Mouse (Mus musculus) embryonic fibroblast, embryonic 13.5 days (primary cell): Measurements from ENCODE around the gene Clk1. TPM values are rescaled to one million over a fixed set of nuclear protein-coding genes. Genes with fewer than 3 reads are reported as not detected.

ENCODE experiments used
- H3K27ac ChIP-seq: 2 replicates; pipeline ENCODE4 v1.5.1; 2012; ENCODE audit warnings: low read length, control low read depth, inconsistent platforms; ENCODE audit not compliant: insufficient read depth
- H3K4me1 ChIP-seq: 2 replicates; pipeline ENCODE4 v1.6.1; 2011; ENCODE audit warnings: low read length; ENCODE audit not compliant: control insufficient read depth, insufficient read depth
- H3K4me3 ChIP-seq: 2 replicates; pipeline ENCODE4 v1.5.1; 2011; ENCODE audit warnings: mild to moderate bottlenecking, control low read depth, low read length; ENCODE audit not compliant: insufficient read depth
- CTCF ChIP-seq: IDR thresholded peaks from 2 replicates; pipeline ENCODE4 v1.5.1; 2011; ENCODE audit warnings: mild to moderate bottlenecking, control low read depth, low read length, moderate library complexity, borderline replicate concordance; ENCODE audit not compliant: insufficient read depth
- POLR2A ChIP-seq: IDR thresholded peaks from 2 replicates; pipeline ENCODE4 v1.6.1; 2011; ENCODE audit warnings: low read depth, mild to moderate bottlenecking, control low read depth, low read length, moderate library complexity
- polyA plus RNA-seq: library from polyadenylated mRNA; stranded (reverse); fragments of >200 nt; gene quantifications from 2 replicates; pipeline ENCODE4 v1.2.4, GENCODE M21; 2011; ENCODE audit warnings: low read depth; ENCODE audit not compliant: missing spikeins, insufficient read length

The Clk1 gene
- polyA plus RNA-seq, 1 experiment: 153 TPM

DNA sequence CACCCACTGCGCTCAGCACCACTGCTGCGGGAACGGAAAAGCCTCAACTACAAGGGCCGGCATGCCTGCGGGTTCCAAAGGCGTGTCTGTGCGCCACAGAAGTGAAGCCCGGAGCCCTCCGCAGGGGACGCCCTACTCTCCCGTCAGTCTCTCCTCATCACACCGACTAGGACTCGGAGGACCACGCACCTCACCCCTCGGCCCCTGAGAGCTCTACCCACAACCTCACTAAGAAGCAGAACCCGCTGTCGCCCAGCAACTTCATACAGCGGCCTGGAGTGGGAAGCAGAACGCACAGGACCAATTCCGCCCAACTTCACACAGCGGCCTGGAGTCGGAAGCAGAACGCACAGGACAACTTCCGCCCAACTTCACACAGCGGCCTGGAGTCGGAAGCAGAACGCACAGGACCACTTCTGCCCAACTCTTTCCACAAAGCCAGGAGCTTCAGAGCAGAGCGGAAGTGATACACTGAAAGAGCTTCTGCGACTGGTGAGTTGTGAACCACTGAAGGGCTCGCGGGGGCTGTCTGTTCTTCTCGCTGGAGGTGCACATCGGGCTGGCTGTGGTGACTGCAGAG, 21.4 kb upstream of the Clk1 start, which contains the start of the genes Nif3l1 and Ppil3:
TSS of gene Nif3l1 (plus strand) at position 9 of the 580 bp plus-strand sequence.
TSS of gene Ppil3 (minus strand) at position 344 of the 580 bp plus-strand sequence.
- TF ChIP-seq CTCF (no peak), POLR2A (peak; percentile 66)
- H3K27ac ChIP-seq: peak within 1 kb of the TSS; percentile 77
- peak within 1 kb of the TSS; percentile 77 for H3K4me3 ChIP-seq
- H3K4me1 ChIP-seq: peaks cover 6% of the 10 kb centered on the region; the same call in 1 of the 2 replicates

DNA sequence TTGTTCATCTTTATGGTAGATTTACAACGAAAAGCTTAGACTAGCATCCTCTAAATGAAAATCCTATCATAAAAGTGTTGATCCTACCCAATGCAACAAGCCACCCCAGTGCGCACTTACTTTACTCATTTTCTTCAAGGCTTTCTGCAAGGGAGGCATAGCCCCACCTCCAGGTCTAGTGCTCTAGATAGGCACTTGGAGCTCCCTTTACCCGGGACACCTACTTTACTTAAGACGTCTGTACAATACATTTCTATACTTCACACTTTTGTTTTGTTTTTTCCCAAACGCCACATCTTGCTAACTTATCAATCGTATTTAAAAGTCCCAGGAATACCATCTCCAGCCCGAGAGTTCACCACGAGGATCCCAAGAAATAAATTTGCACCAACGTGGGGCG, 20.8 kb upstream of the Clk1 start:
- TF ChIP-seq POLR2A (no peak), CTCF (no peak)
- peak overlapping the region; percentile 77 for H3K27ac ChIP-seq

DNA sequence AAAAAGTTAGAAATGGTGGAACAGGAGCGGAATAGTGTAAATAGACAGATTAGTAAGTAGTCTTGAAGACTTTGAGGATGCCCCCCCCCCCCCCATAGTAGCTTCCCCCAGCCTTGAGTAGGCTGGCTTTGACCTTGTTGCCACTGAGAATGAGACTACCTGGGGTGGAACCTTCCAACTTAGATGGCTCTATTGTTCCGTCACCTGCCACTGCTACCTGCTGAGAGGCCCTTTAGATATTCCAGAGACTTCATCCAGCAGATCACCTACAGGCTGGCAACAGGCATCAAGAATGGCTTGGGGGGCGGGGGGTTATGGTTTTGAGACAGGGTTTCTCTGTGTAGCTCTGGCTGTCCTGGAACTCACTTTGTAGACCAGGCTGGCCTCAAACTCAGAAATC, 685 bp upstream of the Clk1 start:
- no peak overlapping the region for H3K4me3 ChIP-seq
- H3K4me1 ChIP-seq: no peaks in the 10 kb centered on the region
- no peak overlapping the region for H3K27ac ChIP-seq
- TF ChIP-seq CTCF (no peak), POLR2A (no peak)

More for the DNA sequence above, 20.8 kb upstream of the Clk1 start:
- Histone ChIP-seq H3K4me1 (peaks cover 6% of the 10 kb centered on the region; the same call in 1 of the 2 replicates), H3K4me3 (peak overlapping the region; percentile 67)

DNA sequence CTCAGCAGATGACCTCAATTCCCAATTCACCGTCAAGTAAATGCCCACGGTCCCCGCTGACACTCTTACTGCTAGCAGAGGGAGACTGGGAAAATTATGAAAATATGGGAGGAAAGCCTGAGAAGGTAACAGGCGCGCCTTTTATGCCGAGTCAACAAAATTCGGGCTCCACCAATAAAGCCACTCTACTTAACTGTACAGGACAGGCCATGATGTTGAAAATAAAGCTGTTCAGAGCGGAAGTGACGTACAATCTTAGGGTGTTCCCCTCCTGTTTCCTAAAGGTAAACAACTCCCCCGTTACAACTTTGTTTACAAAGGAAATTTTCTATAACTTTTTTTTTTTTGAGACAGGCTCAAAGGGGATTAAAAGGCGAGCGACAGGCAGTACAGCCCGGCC, 987 bp downstream of the Clk1 start:
- peak overlapping the region; percentile 97 for H3K4me3 ChIP-seq
- H3K4me1 ChIP-seq: no peaks in the 10 kb centered on the region; the same call in 1 of the 2 replicates
- TF ChIP-seq POLR2A (no peak), CTCF (no peak)
- H3K27ac ChIP-seq: no peak overlapping the region

DNA sequence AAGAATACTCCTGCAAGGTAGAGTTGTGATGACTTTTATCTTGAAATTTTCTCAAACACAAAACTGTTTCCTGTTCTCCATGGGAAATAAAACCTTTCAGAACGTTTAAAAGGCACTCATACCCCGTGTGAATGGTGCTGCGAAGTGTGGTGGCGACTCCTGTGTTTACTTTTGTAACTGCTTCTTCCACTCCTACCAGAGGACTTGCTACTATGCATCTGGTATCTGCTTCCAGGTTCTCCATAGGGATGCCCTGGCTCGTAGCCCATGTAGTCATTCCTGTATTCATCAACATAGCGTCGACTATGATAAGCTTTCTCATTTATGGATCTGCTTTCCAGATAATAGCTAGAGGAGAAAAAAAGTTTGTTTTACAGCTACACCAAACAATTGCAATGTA, 2.9 kb downstream of the Clk1 start:
- Histone ChIP-seq H3K27ac (no peak overlapping the region), H3K4me3 (no peak overlapping the region), H3K4me1 (no peaks in the 10 kb centered on the region; the same call in 1 of the 2 replicates)
- no peak for TF ChIP-seq POLR2A
- no peak for TF ChIP-seq CTCF

DNA sequence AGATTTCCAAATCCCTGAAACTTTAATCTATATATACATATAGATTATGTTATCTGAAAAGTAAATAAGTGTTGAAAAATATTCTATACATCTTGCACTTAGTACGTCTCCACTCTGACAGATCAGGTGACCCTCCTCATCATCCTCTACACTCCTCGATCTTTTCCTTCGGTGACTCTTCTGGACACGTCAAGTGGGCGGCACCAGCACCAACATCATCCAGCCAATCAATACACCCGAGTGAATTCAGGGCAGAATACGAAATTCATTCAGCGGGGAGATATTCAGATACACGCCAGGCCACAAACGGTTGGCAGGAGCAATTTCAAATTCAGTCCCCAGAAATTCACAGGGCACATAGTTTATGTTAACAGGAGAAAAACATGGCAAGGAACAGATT, 3.8 kb downstream of the Clk1 start:
- Histone ChIP-seq H3K4me3 (no peak overlapping the region), H3K27ac (no peak overlapping the region), H3K4me1 (no peaks in the 10 kb centered on the region; the same call in 1 of the 2 replicates)
- TF ChIP-seq POLR2A: no peak
- no peak for TF ChIP-seq CTCF

DNA sequence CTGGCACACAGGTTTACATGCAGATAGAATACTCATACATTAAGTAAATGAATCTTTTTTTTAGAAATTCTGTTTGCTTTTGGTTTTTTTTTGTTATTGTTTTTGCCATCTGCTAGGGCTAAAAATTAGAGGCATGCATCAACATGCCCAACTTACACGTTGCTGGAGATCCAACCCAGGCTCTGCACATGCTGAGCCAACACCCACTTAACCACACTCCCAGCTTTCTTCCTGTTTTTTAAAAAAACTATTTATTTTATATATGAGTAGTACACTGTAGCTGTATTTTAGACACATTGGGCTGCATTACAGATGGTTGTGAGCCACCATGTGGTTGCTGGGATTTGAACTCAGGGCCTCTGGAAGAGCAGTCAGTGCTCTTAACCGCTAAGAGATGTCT, 7.8 kb downstream of the Clk1 start:
- H3K4me3 ChIP-seq: no peak overlapping the region
- TF ChIP-seq POLR2A (no peak), CTCF (no peak)
- no peaks in the 10 kb centered on the region; the same call in 1 of the 2 replicates for H3K4me1 ChIP-seq
- no peak overlapping the region for H3K27ac ChIP-seq

DNA sequence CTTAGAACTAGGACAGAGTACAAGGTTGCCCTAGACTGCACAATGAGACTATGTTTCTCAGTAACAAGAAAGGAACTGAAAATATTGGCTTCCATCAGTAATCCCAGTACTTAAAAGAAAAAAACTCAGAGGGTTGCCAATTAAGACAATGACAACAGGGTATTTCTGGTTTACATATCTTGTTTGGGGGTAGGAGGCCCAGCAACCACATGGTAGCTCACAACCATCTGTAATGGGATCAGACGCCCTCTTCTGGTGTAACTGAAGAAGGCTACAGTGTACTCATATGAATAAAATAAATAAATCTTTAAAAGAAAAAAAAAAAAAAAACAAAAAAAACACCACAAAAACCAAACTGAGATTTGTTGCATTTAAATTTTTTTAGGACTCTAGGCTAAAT, 8.4 kb downstream of the Clk1 start:
- Histone ChIP-seq H3K4me1 (no peaks in the 10 kb centered on the region; the same call in 1 of the 2 replicates), H3K27ac (no peak overlapping the region), H3K4me3 (no peak overlapping the region)
- TF ChIP-seq CTCF (no peak), POLR2A (no peak)

DNA sequence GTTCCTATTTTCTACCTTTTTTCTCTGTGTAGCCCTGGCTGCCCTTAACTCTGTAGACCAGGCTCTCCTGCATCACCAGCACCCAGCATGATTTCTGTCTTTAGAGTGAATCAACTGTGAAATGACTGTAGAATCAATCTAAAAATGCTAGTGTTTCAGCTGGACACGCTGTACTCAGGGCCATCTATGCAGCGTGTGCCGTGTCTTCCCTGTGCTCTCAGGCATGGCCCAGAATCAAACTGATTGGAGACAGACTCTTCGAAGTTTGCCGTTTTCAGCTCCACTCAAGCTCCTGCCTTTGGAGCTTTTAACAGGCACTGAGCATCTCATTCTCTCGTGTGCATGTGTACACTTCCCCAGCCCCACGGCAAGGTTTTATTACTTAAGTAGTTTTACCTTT, 13.1 kb downstream of the Clk1 start:
- no peak for TF ChIP-seq POLR2A
- no peak for TF ChIP-seq CTCF
- H3K4me1 ChIP-seq: no peaks in the 10 kb centered on the region
- no peak overlapping the region for H3K27ac ChIP-seq
- no peak overlapping the region for H3K4me3 ChIP-seq

DNA sequence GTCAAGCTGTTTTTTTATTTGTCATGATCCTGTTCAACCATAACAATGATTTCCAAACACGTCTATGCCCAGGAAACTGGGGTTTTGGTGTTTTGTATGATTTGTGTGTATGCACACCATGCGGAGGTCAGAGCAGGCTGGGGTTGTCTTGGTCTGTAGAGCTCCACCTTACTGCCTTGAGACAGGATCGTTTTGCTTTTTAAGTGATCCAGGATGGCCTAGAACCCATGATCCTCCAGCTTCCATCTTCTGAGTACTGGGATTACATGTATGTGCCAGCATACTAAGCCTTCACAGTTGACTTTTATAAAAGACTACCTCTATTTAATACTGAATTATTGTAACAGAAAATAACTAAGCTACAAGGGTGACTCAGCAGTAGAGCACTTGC, 13.7 kb downstream of the Clk1 start:
- H3K4me3 ChIP-seq: no peak overlapping the region
- H3K4me1 ChIP-seq: no peaks in the 10 kb centered on the region
- no peak overlapping the region for H3K27ac ChIP-seq
- TF ChIP-seq CTCF: no peak
- TF ChIP-seq POLR2A: no peak

DNA sequence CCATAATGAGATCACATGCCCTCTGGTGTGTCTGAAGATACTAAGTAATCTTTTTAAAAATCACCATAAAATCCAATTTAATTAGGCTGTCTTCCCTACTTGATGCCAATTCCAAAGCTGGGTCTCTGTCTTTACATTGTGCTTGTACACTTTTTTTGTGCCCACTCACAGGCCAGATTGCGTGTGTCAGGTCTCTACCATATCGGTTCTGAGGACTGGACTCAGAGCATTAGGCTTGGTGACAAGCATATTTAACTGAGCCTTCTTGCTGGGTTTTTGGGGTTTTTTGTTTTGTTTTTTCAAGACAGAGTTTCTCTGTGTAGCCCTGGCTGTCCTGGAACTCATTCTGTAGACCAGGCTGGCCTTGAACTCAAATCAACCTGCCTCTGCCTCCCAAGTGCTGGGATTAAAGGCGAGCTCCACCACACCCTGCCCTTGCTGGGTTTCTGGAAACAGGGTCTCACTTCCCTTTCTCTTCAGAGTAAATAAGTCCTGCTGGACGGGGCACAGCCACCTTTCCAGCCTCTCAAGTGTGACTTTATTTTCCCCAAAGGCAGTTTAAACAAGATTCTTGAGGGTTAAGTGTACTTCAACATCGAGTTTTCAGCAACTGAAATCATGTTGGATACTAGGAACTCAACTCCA, 14.2 kb downstream of the Clk1 start:
- H3K27ac ChIP-seq: no peak overlapping the region
- no peaks in the 10 kb centered on the region for H3K4me1 ChIP-seq
- peak; percentile 21; the same call in 1 of the 2 replicates for TF ChIP-seq POLR2A
- TF ChIP-seq CTCF: no peak
- no peak overlapping the region for H3K4me3 ChIP-seq
